Mouse (Mus musculus) G1E (cell line): ENCODE measurements around the gene Zfp57.

Source experiments
- CTCF ChIP-seq: IDR thresholded peaks from 2 replicates; pipeline ENCODE4 v1.5.1; 2012; ENCODE audit warnings: low read depth, low read length, inconsistent platforms, mixed read lengths
- GATA1 ChIP-seq: IDR thresholded peaks from 2 replicates; pipeline ENCODE4 v1.6.1; 2012; ENCODE audit warnings: borderline replicate concordance, low read length, inconsistent platforms, mixed read lengths
- POLR2AphosphoS5 ChIP-seq: IDR thresholded peaks from 2 replicates; pipeline ENCODE4 v1.6.1; 2012; ENCODE audit warnings: low read depth, low read length, inconsistent platforms; ENCODE audit not compliant: insufficient replicate concordance
- TAL1 ChIP-seq: conservative IDR thresholded peaks from 2 replicates; pipeline ENCODE4 v1.6.1; 2012; ENCODE audit warnings: low read depth, low read length, inconsistent platforms, mixed read lengths

- TF ChIP-seq CTCF (no peak), GATA1 (no peak), TAL1 (no peak), POLR2AphosphoS5 (no peak)
Measured at GRCm38 (mm10) chr17:37047332-37047976, 46.5 kb downstream of the Zfp57 start.
